Mouse (Mus musculus) hindlimb bud, embryonic 11.5 days (tissue): ENCODE results near the gene Foxl1.

ENCODE experiments used
- DNase-seq: peaks from one replicate; pipeline ENCODE4 v3.0.0-alpha.2; 2012; ENCODE audit warnings: low read depth, low spot score; ENCODE audit errors: extremely low spot score

The Foxl1 gene

DNA sequence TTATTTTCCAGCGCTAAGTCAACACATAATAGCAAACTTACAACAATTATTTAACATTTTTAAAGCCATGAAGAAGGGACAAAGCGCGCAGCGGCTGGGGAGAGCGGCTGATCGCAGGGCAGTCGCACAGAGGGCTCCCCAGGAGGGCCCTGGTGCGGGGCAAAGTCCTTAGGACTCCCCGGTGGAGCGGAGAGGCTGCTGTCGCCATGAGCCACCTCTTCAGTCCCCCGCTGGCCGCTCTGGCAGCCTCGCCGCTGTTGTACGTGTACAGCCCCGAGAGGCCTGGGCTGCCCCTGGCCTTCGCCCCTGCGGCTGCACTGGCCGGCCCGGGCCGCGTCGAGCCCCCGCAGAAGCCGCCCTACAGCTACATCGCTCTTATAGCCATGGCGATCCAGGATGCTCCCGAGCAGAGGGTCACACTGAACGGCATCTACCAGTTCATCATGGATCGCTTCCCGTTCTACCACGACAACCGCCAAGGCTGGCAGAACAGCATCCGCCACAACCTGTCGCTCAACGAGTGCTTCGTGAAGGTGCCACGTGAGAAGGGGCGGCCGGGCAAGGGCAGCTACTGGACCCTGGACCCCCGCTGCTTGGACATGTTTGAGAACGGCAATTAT is at the start of gene Foxl1:
Gene Foxl1 (plus strand): TSS at position 185 of the 620 bp plus-strand sequence.
- no peak for DNase-seq

DNA sequence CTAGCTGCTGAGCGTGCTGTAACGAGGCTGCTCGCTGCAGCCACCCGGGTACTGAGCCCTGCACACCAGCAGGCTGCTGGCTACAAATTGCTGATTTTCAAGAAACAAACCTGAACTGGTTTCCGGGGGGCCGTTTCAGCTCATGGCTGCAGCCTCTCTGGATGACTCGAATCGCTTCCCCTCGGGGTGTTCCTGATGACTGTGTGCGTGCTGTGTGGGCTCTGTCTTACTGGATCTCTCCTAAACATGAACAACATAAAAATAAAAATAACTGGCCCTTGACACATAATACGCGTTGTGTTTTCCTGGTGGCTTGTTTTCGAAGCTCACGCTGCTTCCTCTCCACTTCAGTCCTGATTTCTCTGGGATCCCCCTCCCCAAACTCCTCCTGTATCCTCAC is 49.0 kb upstream of the Foxl1 start:
- DNase-seq, result no peak

DNA sequence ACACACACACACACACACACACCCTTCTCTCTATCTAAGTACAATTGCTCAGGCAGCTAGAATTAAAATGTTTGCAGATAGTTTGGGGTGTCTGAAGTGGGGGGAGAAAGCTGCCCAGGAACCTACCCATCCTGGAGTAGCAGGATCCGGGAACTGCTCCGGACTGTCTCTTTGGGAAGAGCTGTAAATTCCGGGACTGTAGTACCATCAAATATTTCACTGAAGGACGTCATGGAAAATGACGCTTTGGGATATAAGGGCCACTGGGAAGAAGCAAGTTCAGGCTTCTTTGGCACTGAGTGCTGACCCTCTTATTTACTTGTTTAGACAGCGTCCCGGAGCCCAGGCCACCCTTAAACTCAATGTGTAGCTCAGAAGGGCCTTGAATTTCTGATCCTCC is 48.5 kb upstream of the Foxl1 start:
- DNase-seq, result no peak

DNA sequence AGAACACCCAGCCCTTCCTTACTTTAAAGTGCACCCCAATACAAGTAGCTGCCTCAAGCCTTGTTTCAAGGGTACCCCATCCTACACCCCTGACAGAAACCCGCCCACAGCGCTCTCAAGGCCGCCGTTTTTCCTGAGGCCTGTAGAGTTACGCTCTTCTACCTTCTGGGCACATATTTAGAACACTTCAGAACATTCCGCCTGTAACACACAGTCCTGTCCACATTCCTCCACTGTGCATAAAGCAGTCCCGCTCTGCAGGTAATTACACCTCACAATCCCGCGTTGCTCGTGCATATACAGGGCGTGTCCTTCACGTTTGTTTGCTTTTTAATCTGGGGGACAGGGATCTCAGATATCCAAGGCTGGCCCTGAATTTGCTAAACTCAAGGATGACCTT is 47.8 kb upstream of the Foxl1 start:
- DNase-seq, result no peak

DNA sequence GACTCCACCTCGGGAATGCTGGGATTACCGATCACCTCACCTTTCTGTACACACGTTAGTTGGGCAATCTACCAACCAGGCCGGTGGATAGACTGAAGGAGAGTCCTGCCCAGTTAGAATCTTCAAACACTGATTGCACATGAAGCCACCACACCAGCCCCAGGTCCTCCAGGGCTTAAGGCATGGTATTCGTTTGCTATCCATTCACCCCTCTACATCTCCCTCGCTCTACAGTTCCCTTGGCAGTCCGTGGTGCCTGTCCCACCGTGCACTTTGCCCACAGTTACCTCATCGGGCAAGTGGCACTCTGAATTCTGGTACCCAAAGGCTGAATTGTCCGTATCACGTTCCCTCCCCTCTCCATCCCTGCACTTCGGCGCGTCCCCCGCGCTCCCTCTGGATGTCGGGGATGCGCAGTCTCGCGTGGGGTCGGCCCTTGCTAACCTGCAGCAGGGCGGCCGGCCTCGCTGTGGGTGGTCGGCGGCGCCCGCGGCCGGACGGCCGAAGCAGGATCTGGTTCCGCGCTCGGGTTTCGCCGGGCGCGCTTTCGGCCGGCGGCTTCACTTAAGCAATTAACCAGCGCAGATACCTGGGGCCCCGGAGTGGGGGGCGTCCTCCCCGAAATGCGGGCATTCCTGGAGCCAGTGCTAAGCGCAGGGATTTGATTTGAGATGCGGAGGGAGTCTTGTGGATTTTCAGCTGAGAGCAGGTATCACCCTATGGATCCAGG is 47.2 kb upstream of the Foxl1 start:
- no peak for DNase-seq

DNA sequence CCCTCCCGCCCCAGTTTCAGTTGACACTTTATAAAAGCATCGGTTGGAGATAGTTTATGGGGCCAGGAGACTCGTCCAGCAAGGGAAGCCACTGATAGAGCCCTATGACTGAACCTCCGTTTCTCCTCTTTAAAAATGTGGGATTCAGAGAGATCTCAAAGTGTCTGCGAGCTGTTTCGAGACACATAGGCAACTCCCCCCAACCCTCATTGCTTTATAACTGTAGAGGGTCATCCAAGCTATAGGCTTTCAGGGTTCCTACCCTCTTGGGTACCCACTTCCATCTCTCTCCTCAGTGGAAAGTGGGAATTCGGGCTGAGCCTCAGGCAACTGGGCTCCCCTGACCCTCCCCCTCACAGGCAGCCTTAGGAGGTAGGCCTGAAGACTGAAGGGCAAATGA is 46.3 kb upstream of the Foxl1 start:
- DNase-seq, result no peak

DNA sequence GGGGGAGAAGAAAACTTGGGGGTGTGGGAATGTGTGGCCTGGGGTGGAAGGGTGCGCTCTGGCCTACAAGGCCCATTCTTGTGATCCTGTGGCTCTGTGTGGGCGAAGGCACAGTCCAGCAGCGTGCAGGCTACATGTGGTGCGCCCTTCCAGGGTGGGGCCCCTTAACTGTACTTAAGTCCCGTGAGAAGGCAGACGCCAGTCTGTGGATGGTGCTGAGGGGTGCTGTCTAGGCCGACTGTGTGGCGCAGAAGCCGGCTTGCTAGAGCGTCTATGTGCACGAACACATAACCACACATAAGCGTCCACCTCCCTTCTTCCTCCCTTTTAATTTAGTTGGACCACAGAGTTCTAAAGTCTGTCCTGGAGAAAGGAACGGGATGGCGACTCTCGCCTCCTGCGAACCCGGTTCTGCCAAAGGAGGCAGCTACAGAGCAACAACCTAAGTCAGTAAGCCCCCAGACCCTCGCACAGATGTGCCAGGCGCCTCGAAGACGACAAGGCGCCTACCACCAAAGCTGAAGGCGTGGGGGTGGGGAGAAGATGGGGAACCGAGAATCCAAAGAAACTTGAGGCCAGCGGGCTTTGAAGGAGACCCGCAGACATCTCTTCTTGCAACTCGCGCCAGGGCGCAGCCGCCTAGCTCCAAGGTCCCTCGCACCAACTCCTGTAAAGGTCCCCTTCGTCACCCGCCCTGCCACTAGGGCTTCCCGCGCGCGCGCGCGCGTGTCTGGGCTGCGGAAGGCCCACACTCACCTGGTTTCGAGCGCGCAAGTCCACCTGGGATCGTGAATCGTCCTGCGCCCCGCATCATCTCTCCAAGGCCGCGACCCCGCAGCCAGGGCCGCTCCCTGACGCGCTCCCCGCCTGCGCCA is 45.3 kb upstream of the Foxl1 start:
- no peak for DNase-seq

DNA sequence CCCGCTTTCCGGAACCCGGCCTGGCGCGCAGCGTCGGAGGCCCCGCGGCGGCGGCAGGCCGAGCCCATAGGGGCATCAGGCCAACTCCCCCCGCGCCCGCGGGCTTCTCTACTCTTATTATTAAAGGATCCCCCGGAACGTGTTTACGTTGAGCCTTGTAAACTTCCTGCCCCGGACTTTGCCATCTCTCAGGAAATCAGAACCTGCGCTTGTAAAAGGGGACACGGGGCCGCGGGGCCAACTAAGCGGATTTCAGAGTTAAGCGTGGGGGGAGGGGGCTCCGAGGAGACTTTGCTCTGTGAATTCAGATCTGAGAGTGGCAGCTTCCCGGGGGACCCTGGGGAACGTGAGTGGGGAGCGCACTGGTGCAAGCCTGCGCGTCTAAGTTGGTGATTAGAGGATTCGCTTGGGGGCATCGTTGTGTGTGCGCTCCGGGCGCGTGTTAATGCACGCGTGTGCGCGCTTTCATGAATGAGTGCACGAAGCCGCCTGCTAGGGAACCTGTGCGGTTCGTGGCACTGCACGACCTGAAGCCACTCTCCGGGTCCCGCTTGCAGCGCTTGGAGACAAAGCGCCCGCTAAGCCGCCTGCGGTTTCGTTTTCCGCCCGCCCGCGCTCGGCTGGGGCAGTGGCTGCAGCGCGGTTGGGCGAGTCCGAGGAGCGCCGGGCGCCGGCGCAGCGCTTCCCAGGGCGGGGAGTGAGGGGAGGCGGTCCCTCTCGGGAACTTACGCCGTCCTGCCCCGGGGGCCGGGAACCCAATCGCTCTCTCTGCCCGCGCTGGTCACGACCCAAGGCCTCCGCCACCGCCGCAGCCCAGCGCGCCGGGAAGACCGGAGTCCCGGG is 44.4 kb upstream of the Foxl1 start:
- DNase-seq, result no peak

DNA sequence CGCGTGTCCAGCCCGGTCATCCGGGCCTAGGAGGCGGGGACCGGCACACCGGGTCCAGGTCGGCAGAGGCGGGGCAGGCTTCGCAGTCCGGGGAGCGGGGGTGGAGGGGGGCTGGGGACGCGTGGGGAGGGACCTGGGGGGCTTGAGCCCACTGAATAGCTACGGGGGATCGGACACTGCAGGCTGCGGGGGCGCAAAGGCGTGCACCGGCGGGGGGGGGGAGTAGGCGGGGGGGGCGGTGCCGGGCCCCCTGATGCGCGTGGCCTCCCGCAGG is 43.9 kb upstream of the Foxl1 start:
- DNase-seq, result no peak

DNA sequence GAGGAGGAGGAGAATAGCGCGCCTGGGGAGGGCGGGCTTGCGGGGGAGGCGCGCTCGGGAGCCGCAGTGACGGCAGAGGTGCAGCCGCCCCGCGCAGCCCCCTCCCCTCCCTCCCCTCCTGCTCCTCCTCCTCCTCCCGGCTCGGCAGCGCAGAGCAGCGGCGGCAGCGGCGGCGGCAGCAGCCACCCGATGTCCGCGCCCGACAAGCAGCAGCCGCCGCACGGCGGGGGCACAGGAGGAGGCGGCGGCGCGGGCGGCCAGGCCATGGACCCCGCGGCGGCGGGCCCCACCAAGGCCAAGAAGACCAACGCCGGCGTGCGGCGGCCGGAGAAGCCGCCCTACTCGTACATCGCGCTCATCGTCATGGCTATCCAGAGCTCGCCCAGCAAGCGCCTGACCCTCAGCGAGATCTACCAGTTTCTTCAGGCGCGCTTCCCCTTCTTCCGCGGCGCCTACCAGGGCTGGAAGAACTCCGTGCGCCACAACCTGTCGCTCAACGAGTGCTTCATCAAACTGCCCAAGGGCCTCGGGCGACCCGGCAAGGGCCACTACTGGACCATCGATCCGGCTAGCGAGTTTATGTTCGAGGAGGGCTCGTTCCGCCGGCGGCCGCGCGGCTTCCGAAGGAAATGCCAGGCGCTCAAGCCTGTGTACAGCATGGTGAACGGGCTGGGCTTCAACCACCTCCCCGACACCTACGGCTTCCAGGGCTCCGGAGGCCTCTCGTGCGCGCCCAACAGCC is 43.4 kb upstream of the Foxl1 start, which contains the start of gene Foxf1:
Gene Foxf1 (plus strand): TSS at position 177 of the 742 bp plus-strand sequence.
- DNase-seq, result no peak

DNA sequence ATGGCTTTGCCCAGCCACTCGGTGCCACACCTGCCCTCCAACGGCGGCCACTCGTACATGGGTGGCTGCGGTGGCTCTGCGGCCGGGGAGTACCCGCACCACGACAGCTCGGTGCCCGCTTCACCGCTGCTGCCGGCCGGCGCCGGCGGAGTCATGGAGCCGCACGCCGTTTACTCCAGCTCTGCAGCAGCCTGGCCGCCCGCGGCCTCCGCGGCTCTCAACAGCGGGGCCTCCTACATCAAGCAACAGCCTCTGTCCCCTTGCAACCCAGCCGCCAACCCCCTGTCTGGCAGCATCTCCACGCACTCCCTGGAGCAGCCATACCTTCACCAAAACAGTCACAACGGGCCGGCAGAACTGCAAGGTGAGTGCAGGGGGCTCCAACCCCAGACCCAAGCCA is 42.7 kb upstream of the Foxl1 start:
- no peak for DNase-seq

DNA sequence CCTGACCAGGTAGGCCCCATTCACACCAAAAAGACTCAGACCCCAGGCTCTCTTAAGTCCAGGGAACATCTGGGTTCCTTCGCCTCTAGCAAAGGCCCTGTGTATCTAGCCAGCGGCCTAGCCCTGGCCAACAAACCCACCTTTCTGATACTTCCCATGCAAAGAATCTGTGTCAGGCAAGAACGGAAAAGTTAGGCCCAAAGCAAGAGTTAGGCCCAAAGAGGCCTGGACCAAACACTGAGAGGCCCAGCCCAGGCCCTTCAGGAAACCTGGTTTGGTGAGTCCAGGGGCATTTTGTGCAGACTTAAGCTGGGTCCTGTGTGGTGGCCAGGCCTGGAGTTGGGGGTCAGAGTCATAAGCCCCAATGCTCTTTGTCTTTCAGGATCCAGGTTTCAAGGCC is 42.2 kb upstream of the Foxl1 start:
- DNase-seq, result no peak

DNA sequence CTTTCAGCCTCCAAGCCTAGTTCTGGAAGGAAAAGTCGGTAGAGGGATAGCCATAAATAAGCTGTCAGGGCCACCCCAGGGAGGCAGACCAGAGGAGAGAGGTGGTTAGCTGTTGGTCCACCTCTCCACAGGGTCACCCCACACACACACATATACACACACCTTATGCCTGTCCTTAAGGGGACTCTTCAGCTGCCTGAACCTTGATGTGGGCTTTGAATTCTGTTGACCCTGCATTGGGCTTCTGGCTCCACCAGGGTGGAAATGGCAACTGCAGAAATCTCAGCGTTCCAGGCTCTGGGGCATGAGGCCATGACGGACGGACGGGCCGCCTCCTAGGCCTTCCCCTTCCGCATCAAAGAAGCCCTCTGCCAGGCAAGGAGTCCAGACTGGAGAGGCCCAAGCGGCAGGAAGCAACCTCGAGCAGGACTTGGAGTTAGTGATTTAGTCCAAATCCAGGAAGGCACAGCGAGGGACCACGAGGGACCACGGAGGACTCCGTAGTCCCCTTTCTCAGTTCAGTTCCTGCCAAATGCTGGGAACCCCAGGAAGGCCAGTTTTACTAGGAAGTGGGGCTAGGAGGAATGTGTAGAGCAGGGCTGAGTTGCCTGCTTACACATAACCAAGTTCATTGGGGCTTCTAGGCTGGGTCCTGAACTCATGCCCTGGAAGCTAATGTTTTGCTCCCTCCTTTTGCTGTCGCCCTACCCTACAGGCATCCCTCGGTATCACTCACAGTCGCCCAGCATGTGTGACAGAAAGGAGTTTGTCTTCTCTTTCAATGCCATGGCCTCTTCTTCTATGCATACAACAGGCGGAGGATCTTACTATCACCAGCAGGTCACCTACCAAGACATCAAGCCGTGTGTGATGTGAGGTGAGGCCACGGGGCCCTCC is 41.5 kb upstream of the Foxl1 start:
- DNase-seq, result no peak

DNA sequence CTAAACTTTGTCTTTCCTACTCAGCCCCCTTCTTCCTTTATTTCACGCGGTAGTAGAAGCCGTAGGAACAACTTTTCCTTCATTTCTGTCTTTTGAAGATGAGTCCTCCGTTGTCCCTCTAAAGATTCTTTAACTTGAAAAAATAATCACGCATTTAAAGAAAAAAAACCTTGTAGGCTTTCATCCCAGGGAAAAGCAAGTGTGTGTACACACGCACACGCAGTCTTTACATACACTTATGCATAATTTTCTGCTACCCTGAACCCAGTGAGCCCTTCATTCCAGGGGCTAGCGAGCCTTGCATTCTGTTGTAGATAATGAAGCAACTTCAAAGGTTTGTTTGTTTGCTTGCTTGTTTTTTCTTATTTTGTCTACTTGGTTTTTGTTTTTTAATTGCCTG is 39.5 kb upstream of the Foxl1 start:
- DNase-seq, result no peak

DNA sequence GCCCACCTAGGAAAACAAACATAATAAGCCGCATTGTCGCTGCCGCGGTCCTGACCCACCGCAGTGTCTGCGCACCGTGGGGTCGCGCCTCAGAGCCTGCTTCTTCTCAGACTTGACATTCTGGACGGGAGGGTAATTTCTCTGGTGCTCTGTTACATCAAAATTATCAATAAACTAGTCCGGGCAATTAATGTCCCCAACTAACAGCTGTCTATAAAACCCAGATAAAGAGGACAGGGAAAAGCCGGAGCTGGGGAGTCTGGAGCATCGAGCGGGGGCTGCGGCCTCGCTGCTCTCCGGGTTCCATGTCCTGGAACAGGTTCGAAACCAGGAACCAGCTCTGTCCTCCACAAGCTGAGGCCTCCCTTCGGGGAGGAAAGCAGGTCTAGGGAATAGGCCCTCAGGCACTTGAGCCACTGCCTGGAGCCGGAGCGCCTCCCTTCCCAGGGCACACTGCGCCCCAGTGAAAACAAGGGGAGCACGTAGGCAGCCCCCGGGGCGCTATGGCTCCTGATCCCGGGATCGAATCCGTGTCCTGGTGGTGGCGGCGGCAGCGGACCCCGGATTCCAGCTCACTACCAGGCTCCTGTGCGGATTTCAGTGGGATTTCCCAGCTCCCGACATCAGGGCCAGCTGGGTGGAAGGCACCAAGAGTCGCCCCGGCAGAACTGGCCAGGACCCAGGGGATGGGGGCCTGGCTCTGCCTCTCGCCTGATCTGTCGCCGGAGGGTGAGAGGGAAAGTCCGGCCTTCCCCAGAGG is 38.7 kb upstream of the Foxl1 start:
- no peak for DNase-seq

DNA sequence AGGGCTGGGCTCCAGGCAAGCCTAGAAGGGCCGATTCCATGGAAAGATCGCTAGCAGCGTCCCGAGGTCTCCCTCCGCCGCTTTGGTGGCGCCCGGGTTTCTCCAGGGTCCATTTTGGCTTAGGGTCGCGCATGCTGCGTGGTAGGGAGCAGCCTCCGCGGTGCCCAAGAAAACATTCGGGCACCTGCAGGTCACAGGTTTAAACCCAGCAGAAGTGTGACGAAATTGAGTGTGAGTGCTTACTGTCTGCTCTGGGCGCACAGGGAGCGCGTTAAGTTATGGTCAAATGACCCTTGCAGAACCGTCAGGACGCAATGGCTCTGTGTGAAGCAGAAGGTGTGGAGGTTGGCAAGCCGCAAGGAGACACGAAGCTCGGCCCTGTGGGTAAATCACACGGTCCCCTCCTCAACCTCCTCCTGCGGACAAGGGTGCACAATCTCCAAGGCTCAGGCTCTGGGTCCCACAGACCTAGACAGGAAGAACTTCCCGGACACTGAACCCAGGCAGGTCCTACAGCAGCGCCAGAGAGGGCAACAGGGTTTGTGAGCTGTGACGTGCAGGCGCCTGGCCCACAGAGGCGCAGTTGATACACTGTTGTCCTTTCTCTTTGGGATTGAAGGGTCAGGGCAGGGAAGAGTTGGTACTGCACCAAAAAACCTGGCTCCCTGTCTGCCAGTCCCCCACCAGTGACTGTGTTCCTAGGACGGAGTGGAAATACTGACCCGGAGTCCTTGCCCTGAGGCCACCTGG is 37.9 kb upstream of the Foxl1 start:
- DNase-seq, result no peak

DNA sequence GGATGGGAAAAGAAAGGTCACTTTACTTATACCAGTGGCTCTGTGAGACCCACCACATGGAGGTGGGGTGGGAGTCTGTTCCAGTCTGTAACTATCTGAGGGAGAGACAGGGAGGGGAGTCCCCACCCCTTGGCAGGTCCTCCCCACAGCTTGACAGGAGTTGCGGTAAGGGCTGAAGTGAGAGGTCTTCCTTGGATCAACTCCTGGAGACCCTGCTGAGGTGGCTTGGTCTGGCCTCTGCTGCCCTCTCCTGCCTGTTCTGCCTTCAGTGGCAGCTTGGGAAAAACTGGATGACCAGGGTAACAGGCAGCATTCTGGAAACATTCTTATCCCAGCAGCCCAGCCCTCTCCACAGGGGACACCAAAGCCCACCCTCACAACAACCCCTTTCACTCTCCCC is 37.0 kb upstream of the Foxl1 start:
- no peak for DNase-seq

DNA sequence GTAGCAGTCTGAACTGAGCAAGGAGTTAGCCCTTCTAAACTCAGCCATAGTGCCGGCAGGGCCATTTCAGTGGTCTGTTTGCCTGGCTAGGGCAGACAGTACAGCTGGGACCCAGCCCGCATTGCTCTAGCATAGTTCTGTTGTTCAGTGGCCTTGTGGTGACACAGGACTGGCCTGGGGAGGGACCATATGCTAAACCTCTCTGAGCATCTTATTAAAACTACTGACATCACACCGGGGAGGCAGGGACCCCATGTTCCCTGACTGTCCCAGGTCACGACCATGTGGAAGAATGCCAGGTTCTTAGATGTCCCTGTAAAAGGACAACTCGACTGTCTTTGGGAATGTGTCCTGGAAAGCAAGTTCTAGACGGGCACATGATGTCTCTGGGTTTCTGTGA is 35.6 kb upstream of the Foxl1 start:
- no peak for DNase-seq
